Mouse (Mus musculus): ENCODE results near the gene Gm9803.
A peak's percentile ranks its signal among the peaks of the same experiment; 100 is the strongest.

Gene Gm9803

DNA sequence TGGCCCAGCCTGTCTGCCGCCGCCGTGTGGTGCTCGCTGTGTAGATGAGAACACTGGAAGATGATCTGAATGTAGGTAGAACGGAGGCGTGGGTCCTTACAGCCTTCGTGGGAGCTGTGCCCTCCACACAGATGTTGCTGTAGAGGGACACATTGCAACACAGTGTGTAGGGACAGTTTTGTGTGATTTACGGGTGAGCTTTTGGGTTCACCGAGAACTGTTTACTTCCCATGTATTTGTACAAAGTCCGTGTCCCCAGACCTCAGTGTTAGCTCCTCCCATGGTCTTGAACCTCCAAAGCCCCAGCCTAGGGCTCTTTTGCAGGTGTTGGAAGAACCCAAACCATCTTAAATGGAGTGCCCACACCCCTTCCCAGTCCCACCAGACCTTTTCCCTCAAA lies 10.9 kb upstream of the Gm9803 start:
- no peak for DNase-seq (ENCODE audit: low spot score in 2 of 2)

DNA sequence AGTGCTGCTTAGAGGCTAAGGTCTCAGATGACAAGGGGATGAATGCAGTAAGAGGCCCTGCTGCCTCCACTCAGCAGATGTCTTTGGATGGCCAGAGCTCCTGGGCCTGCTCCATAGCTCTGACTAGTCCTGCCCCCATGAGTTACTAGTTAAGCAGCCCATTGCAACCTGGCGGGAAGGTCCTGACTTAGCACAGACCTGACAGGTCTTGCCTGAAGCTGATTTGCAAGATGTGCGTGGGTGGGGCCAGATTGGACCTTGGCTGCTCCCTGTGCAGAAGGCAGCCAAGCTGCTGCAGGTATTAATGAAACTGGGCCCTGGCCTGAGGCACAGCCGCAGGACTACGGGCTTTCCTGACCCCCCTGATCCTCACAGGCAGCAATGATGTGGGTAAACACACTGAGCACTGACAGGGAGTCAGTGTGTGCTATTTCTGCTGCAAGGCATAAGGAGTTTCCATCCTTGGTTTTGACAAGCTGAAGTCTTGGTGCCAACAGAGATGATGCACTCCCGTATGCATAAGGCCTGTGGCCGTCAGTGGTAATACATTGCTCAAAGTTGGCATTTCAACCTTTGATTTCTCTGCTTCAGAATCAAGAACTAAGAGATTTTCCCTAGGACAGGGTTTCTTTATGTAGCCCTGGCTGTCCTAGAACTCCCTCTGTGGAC lies 6.8 kb upstream of the Gm9803 start:
- DNase-seq (ENCODE audit: low spot score in 2 of 2) = no peak

DNA sequence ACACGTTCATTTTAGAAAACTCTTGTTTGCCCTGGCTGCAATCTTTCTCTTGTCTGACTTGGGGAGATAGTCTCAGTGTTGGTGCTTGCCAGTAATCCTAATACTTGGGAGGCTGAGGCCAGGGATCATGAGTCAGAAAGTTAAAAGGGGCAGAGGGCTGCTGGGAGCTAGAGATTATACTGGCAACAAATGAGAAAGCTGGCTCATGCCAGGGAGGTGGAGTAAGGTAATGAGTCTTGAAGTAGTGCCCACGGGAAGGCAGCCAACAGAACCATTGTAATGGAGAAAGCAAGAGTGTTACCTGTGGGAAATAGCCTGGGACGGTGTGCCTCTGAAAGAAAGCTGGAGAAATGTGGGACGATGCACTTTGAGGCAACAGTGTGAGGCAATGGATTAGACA lies 6.0 kb upstream of the Gm9803 start:
- DNase-seq (ENCODE audit: low spot score in 2 of 2) = no peak

GRCm38 (mm10) chr10:43518368-43518767 lies 5.5 kb upstream of the Gm9803 start:
- DNase-seq (ENCODE audit: low spot score in 2 of 2) = no peak

DNA sequence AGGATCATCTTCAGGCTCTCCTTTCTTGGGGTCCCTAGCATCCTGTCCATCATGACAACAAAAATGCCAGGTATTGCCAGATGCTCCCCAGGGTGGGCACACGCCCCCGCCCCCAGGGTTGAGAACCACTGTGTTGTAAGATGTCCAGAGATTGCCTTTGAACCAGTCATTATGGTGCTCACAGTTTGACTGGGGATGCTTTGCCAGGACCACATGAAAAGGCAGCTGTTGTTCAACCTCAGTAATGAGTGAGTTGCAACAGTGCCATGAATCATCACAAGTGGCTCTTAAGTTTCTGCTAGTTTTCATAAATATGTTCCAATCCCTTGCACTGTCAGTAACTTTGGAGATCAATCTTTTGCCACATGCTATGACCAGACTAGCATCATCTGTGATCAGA lies 3.9 kb upstream of the Gm9803 start:
- DNase-seq (ENCODE audit: low spot score in 2 of 2) = no peak

GRCm38 (mm10) chr10:43527283-43528269 lies 3.7 kb downstream of the Gm9803 start:
- DNase-seq (ENCODE audit: low spot score in 2 of 2) = no peak

DNA sequence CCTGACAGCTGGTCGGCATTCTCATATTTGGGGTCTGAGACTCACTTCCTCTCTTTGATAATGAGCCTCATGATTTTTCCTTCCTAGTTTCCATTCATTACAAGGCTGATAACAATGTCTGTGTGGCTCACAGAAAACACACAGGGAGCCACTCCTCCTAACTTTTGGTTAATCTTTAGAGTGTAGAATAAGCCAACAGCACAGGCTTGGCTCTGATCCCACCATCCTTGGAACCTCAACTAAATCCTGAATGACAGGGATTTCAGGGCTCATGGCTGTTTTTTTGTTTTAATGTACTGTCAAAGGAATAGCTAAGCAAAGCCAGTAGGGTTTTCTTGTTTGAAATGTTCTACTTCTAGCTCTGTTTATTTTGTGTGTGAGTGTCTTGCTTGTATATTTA lies 10.5 kb downstream of the Gm9803 start:
- no peak for DNase-seq (ENCODE audit: low spot score in 2 of 2)

GRCm38 (mm10) chr10:43537652-43538051 lies 13.8 kb downstream of the Gm9803 start:
- DNase-seq (ENCODE audit: low spot score in 2 of 2) = no peak

GRCm38 (mm10) chr10:43538831-43539230 lies 14.9 kb downstream of the Gm9803 start:
- DNase-seq (ENCODE audit: low spot score in 2 of 2) = no peak

GRCm38 (mm10) chr10:43539746-43540310 lies 15.9 kb downstream of the Gm9803 start:
- DNase-seq (ENCODE audit: low spot score in 2 of 2) = no peak

DNA sequence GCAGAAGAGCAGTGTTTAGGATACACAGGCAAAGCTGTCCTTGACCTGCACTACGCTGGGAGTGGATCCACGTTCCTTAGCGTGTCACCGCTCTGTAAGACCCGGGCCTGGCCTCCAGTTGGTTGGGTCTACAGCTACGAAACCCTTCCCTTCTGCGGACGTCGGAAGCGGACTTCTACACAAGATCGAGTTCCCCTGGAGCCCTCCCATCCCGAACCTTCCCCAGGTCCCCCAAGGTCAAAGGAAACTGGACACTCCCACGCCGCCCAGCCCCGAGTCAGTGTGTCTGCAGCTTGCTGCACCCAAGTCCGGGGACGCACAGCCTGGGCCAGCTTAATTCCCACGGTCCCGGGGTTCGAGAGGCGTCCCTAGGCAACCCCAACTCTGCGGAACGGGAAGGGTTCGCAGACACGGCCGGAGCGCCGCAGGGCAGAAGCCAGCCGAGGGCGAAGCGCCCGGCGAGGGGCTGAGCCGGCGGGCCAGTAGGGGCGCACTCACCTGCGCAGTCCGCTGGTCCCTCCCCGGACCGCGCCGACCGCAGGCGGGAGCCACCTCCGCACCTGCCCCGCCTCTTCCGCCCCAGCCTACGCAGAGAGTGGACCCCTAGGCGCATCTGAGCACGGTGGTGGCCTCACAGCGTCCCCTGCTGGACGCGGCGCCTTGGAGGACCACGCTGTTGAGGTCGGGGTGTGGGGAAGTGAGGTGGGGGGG lies 16.7 kb downstream of the Gm9803 start, which contains the start of gene 1700021F05Rik:
Gene 1700021F05Rik, minus strand, starts transcription at position 553 of the 711 bp plus-strand sequence.
- peak; percentile 89 to 90 for DNase-seq (ENCODE audit: low spot score in 2 of 2)

GRCm38 (mm10) chr10:43541153-43541544 lies 17.3 kb downstream of the Gm9803 start:
- DNase-seq (ENCODE audit: low spot score in 2 of 2) = no peak

GRCm38 (mm10) chr10:43549411-43549810 lies 25.5 kb downstream of the Gm9803 start:
- DNase-seq (ENCODE audit: low spot score in 2 of 2) = no peak

GRCm38 (mm10) chr10:43550923-43551322 lies 27.0 kb downstream of the Gm9803 start:
- DNase-seq (ENCODE audit: low spot score in 2 of 2) = no peak

DNA sequence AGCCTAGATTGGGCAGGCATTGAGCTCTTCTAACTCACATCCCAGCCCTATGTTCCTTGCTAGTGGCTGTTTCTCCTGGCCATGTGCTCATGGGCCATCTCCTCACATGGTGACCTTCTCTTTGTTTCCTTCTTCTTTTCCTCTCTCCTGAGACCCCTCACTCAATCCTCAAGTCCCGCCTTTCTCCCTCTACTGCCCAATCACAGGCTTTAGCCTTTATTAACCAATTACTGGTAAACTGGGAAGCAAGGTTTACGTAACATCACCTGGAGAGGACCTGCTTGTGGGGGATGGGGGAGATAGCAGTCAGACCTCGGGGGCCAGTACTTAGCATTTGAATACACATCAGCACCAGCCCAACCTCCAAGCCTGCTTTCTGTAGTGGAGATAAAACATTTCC lies 27.5 kb downstream of the Gm9803 start:
- no peak for DNase-seq (ENCODE audit: low spot score in 2 of 2)

GRCm38 (mm10) chr10:43557630-43558165 lies 33.8 kb downstream of the Gm9803 start:
- no peak for DNase-seq (ENCODE audit: low spot score in 2 of 2)

- DNase-seq (ENCODE audit: low spot score in 2 of 2) = no peak
Observed at GRCm38 (mm10) chr10:43559313-43559712, 35.4 kb downstream of the Gm9803 start.

- DNase-seq (ENCODE audit: low spot score in 2 of 2) = no peak
Observed at GRCm38 (mm10) chr10:43560765-43561164, 36.9 kb downstream of the Gm9803 start.

DNA sequence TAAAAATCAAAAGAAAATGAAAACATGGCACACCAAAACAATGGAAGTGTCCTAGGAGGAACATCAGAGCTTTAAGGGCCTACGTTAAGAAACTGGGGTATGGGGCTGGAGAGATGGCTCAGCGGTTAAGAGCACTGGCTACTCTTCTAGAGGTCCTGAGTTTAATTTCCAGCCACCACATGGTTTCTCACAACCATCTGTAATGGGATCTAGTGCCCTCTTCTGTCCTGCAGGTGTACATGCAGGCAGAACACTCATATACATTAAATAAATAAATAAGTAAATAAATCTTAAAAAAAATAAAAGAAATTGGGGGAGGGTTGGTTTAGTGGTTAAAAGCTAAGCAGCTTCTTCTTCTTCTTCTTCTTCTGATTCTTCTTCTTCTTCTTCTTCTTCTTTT lies 37.4 kb downstream of the Gm9803 start:
- DNase-seq (ENCODE audit: low spot score in 2 of 2) = no peak
